Mouse (Mus musculus) cerebellum, adult 11-12 months (tissue): ENCODE measurements around the gene Siae.

ENCODE experiments used
- DNase-seq: peaks from one replicate; pipeline ENCODE4 v3.0.0; 2022

The Siae gene

GRCm38 (mm10) chr9:37554838-37555748 is at the start of gene Siae:
TSS of gene Siae (plus strand) at chr9:37555698.
- DNase-seq = no peak

GRCm38 (mm10) chr9:37506023-37506422 is 49.5 kb upstream of the Siae start:
- no peak for DNase-seq

- DNase-seq = no peak
These were observed 43.4 kb upstream of the Siae start for GRCm38 (mm10) chr9:37512097-37512496.

- DNase-seq = no peak
These were observed 41.0 kb upstream of the Siae start for GRCm38 (mm10) chr9:37514456-37514855.

- DNase-seq = no peak
These were observed 38.0 kb upstream of the Siae start for GRCm38 (mm10) chr9:37517467-37517866.

GRCm38 (mm10) chr9:37518991-37519390 is 36.5 kb upstream of the Siae start:
- peak; percentile 38 for DNase-seq

GRCm38 (mm10) chr9:37519995-37520394 is 35.5 kb upstream of the Siae start:
- peak; percentile 44 for DNase-seq

- DNase-seq = no peak
These were observed 30.0 kb upstream of the Siae start for GRCm38 (mm10) chr9:37525461-37525860.

GRCm38 (mm10) chr9:37526443-37527395 is 28.8 kb upstream of the Siae start:
- DNase-seq = no peak

- DNase-seq = peak; percentile 49
These were observed 27.9 kb upstream of the Siae start, which contains the start of gene Esam for GRCm38 (mm10) chr9:37527396-37528224. TSS of gene Esam (plus strand) at chr9:37528078.

- no peak for DNase-seq
These were observed 27.1 kb upstream of the Siae start for GRCm38 (mm10) chr9:37528225-37528970.

- peak; percentile 69 for DNase-seq
These were observed 25.2 kb upstream of the Siae start for GRCm38 (mm10) chr9:37530031-37530887.

GRCm38 (mm10) chr9:37530888-37531705 is 24.4 kb upstream of the Siae start:
- peak; percentile 58 for DNase-seq

- no peak for DNase-seq
These were observed 18.6 kb upstream of the Siae start for GRCm38 (mm10) chr9:37536851-37537250.

GRCm38 (mm10) chr9:37537658-37538250 is 17.7 kb upstream of the Siae start:
- no peak for DNase-seq

- no peak for DNase-seq
These were observed 16.1 kb upstream of the Siae start, which contains the start of gene Vsig2 for GRCm38 (mm10) chr9:37539170-37540025. TSS of gene Vsig2 (plus strand) at chr9:37539255.

GRCm38 (mm10) chr9:37540226-37540625 is 15.3 kb upstream of the Siae start:
- no peak for DNase-seq
